Mouse (Mus musculus): ENCODE measurements around the gene Taf6.
A peak's percentile ranks its signal among the peaks of the same experiment; 100 is the strongest.
"Not testable (repeated sequence)": the region's sequence is repeated elsewhere in the genome, so short reads cannot be mapped to it uniquely, and the experiment has no call there.

Taf6 gene

DNA sequence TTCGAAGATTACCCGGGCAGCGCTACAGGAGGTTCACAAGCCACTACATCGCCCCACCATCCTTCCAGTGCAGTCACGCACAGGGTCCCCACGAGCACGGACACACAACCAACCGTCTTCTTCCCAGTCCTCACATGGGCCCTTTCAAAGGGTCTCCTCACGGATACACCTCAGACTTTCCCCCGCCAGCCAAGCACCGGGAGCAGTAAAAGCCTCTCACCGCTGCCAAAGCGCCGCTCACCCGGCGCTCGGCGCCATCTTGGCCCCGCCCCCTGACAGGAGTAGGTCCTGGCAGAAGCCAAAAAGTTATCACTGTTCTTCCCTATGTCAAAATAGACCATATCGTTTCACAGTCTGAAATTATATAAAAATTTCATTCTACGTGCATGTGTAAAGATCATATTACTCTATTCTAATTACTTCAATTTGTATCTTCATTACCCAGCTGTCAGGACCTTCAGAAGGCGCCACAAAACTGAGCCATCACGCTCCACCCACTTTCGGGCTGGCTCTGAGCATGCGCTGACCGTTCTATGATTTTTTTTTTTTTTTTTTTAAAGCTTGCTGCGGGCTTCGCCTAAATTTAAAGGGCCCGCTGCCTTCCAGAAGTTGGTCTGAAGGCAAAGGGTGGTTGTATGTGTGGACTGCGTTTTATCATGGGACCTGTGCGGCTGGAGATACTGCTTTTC is at the start of gene Taf6, which contains the start of gene Cnpy4:
Taf6 (minus strand) TSS at position 502 of the 689 bp plus-strand sequence.
Cnpy4 (plus strand) TSS at position 536 of the 689 bp plus-strand sequence.
- DNase-seq (ENCODE audit: low read depth, low spot score), result no peak

DNA sequence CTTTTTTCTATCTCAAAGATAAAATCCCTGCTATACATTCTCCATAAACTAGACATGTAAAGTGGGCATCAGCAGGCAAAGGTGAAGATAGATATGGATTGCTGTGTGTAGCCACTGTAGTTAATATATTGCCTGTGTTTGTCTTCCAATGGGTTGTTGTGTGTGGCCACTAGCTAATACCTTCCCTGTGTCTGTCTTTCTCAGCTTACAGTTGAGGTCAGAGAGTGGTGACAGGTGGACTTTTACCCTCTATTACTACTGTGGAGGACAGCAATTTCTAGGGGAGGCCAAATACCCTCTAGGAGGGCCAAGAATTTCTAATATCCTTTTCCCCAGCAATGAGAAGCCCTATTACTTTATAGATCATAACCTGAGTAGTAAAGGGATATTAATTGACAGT is 47.0 kb upstream of the Taf6 start:
- DNase-seq (ENCODE audit: low read depth, low spot score), result no peak

DNA sequence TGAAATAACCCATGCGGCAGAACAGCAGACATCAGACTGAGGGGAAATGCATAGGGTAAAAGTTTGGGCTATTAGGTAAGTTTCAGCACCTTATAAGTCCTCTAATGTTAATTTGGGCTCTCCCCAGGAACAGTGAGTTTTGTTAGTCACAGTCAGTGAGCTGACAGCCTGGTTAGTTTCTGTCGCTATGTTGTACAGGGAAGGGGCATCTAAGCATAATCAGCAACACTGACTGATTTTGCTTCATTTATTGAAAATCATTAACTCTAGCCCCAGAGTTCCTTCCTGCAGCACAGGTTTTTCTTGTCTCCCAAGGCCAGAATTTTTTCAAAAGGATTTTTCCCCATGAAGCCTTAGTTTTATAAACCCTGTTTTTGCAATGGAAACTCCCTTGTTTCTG is 46.5 kb upstream of the Taf6 start:
- DNase-seq (ENCODE audit: low read depth, low spot score), result no peak

DNA sequence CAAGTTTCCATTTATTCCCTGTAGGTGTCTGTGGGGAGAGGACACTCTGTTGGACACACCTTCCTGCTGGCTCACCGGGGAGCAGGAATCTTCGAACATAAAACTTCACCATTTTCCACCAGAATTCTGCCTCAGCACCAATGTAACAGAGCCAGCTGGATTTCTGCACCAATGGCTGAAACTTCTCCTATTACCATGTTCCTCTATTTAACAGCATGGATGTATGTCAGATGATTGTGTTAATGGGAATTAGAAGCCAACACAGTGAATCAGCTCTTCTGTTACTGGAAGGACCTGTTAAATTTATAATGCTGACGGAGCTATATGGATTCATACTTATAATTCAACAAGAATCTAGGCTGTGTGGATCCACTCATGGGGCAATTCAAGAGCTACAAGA is 42.3 kb upstream of the Taf6 start:
- DNase-seq (ENCODE audit: low read depth, low spot score), result no peak

DNA sequence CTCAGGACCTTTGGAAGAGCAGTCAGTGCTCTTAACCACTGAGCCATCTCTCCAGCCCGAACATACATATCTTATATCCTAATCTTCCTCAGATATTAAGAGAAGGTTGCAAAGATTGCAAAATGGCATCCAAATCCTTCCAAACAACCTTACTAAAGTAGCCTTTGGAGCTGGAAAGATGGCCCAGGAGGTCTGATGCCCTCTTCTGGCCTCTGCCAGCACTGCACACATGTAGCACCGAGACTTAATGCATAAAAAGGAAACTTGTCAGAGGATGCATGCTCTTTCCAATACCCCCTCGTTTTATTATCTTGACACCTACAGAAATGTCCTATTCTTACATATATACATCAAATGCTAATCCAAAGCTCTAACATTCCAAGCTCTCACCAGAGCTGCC is 40.8 kb upstream of the Taf6 start:
- DNase-seq (ENCODE audit: low read depth, low spot score), result no peak

DNA sequence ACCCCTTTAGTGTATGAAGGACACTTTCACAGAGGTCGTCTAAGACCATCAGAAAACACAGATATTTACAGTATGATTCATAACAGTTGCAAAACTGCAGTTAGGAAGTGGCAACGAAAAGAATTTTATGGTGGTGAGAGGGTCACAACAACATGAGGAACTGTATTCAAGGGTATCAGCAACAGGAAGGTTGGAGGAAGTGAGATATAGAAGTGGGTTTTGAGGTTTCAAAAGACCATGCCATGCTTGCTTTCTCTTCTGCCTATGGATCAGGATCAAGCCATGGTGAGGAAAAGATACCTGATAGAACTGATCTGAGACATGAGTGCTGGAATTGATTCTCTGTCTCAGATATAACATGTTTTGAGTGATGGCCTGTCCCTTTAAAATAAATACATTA is 40.1 kb upstream of the Taf6 start:
- DNase-seq (ENCODE audit: low read depth, low spot score), result no peak

DNA sequence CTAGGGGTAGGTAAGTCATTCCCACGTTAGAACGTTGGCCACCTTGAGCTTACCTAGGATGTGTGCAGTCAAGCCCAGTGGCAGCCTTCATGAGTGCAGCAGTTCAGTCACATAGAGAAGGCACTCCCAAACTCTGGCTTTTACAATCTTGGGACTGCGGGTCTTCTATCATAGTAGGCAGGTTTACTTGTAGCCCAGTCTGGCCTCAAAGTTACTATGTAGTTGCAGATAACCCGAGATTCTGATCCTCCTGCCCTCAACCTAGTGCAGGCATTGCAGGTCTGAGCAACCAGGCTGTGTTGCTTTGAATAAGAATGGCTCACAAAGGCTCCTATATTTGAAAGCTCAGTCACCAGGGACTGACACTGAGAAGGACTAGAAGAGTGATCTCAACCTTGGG is 39.2 kb upstream of the Taf6 start:
- no peak for DNase-seq (ENCODE audit: low read depth, low spot score)

DNA sequence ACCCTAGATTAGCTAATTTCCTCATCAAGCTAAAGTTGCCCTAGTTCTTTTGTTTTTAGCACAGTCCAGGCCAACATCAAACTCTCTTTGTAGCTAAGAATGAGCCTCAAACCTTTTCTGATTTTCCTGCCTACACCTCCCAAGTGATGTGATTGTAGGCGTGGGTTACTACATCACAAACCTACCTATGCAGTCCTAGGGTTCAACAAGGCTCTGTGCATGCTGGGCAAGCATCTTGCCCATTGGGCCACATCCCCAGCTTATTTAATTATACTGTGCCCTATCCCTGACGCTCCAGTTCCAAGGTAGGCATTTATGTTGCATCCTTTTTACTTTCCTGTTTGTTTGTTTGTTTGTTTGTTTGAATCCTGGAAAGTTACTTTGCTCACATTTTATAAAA is 38.4 kb upstream of the Taf6 start, which contains the start of gene Nxpe5:
Nxpe5 (plus strand) TSS at position 199 of the 400 bp plus-strand sequence.
- DNase-seq (ENCODE audit: low read depth, low spot score), result no peak

DNA sequence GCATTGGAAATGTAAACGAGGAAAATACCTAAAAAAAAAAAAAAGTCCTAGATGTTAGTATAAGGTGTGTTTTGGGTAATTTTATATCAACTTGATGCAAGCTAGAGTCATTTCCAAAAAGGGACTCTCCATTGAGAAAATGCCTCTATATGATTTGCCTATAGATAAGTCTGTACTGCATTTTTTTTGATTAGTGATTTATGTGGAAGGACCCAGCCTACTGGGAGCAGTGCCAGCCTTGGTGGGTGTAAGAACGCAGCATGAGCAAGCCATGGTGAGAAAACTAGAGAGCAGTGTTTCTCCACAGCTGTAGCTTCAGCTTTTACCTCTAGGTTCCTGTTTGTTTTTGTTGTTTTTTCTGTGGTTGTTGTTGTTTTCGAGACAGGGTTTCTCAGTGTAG is 36.0 kb upstream of the Taf6 start:
- DNase-seq (ENCODE audit: low read depth, low spot score), result no peak

DNA sequence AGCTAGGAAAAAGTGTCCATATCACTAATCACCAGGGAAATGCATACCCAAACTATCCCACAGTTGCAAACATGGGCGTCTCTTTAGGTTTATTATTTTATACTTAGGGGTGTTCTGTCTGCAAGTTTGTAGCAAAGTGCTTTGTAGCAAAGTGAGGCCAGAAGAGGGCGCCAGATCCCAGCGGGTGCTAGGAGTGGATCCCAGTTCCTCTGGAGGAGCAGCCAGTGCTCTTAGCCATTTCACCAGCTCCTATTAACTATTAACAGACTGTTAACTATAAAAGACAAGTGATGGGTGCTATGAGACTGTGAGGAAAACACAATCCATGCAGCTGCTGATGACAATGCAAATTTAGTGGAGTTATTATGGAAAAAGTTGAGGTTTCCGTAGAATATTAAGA is 34.9 kb upstream of the Taf6 start:
- no peak for DNase-seq (ENCODE audit: low read depth, low spot score)

DNA sequence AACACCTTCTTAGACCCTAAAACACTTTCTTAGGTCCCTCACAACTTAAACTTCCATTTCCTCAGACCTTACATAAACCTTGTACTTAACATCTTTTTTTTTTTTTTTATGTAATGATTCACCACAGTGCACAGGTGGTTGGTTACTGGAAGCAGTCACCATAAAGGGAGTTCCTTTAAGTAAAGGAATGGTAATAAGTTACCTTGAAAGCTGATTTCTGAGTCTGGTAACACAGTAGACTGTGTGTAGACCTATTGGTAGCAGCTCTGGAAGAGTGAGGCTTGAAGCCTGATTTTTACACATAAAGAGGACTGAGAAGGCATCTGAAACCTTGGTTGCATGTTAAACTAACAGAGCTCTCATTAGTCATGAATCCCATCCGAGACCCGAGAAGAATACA is 32.6 kb upstream of the Taf6 start:
- DNase-seq (ENCODE audit: low read depth, low spot score), result no peak

DNA sequence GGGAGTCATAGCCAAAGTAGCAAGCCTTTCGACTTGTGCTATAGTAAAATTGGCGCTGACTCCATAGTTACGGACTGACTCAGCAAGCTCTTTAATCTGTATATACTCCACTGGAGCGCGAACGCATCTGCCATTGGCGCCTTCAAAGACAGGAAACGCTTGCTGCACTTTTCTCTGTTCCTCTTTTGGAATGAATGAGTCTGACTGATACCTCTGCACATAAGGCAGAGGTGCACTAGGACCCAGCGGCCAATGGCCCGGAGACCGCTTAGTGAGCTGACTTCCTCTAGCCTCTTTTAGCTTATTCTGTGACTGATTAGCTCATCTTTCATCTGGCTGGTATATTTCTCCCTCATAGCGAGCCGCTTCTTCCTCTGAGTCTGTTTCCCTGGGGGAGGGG is 29.4 kb upstream of the Taf6 start:
- DNase-seq (ENCODE audit: low read depth, low spot score), result not testable (repeated sequence)

DNA sequence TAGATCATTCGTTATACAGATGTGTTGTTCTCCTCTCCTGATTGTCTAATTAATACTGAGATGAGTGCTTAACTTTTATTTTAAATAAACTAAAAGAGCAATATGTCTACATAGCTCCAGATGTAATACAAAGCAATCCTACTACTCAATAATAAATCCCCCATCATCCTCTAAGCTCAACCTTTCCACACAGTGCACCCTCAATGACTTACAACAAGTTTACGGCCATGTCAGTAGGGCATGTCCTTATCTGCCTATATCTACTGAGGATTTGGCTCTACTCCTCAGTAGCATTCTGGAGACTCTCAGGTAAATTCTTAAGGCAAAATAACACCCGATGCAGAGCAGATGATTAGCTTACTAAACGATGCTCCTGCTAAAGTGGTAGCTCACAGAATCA is 20.6 kb upstream of the Taf6 start:
- DNase-seq (ENCODE audit: low read depth, low spot score), result no peak

DNA sequence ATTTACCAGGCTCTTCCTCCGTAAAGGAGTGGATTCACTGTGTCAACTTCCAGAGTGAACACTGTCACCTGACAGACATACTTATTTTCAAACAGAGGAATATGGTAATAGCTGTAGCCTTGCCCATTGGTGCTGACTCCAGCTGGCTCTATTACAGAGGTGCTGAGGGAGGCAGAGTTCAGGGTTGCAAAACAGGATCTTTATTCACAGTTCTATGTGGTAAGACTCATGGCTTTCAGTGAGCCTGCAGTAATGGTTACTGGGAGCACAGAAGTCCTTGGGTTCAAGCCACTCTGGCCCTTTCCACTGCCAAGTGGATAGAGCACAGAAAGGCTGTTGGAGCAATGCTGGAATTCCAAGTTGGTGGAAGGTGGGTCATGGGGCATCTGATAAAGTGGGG is 20.0 kb upstream of the Taf6 start:
- DNase-seq (ENCODE audit: low read depth, low spot score), result no peak

DNA sequence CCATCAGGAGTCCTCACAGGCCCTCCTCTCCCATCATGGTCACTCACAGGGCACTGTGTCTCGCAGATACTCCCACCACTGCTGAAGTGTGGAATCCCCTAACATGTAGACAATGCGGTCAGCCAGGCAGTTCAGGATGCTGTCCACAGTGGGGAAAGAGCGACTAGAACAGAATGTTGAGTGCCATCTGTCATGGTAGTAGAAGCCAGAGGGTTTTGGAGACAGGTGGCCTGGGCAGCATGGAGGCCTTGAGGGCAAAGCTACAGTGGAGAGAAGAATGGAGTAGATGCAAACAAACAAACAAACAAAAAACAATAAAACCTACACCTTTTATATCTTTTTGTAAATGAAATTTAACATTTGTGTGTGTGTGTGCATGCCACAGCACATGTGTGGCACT is 14.8 kb upstream of the Taf6 start:
- DNase-seq (ENCODE audit: low read depth, low spot score), result no peak

DNA sequence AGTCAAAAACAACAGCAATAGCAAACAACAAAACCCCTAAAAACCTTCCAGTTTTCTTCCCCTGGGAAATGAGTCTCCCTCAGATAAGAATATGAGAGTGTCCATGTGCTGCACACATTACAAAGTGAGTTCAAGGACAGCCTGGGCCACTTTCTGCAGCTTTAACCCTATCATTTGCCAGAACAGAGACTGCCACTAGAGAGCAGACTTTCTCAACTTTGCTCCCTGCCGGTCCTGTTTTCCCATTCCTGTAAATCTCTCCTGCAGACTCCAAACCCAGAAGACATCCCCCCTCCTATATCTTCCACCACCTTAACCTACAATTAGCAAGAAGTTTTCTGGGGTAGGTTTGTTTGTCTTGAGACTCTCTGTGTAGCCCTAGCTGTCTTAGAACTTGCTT is 12.3 kb upstream of the Taf6 start:
- DNase-seq (ENCODE audit: low read depth, low spot score), result no peak

DNA sequence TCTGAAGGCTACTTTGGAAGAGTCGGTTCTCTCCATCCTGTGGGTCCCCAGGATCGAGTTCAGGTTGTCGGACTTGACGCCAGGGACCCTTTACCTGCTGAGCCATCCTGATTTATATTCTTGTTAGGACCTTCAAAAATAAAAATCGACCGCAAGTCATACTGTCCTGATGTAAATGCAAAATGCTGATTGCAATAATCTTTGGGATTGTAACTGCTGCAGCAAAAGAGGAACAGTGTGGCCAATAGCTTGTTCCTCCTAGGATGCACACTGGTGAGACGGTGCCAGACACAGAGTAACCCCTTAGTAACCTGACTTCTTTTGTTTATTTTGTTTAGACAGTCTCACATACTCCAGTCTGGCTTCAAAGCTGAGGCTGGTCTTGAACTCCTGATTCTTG is 8.2 kb upstream of the Taf6 start:
- DNase-seq (ENCODE audit: low read depth, low spot score), result no peak

DNA sequence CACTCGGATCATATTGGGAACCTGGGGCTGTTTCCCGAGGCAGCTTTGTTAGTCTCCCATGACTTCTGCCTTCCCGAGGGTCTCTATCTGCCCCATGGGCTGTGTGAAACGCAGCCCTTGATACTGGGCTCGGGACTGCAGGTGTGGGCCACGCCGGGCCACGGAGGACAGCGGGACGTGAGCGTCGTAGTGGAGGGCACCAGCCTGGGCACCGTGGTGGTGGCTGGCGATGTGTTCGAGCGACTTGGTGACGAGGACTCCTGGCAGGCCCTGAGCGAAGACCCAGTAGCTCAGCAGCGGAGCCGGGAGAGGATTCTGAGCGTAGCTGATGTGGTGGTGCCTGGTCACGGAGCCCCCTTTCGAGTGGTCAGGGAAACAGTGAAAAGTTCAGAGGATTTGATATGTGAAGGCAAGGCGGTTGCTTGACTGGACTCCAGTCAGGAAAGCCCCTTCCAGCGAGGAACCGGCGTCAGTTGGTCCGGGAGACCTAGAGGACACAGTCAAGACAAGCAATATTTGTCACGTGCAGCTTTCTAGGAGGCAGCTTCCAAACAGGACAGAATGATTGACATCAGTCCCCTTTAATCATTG is 7.6 kb upstream of the Taf6 start:
- no peak for DNase-seq (ENCODE audit: low read depth, low spot score)

DNA sequence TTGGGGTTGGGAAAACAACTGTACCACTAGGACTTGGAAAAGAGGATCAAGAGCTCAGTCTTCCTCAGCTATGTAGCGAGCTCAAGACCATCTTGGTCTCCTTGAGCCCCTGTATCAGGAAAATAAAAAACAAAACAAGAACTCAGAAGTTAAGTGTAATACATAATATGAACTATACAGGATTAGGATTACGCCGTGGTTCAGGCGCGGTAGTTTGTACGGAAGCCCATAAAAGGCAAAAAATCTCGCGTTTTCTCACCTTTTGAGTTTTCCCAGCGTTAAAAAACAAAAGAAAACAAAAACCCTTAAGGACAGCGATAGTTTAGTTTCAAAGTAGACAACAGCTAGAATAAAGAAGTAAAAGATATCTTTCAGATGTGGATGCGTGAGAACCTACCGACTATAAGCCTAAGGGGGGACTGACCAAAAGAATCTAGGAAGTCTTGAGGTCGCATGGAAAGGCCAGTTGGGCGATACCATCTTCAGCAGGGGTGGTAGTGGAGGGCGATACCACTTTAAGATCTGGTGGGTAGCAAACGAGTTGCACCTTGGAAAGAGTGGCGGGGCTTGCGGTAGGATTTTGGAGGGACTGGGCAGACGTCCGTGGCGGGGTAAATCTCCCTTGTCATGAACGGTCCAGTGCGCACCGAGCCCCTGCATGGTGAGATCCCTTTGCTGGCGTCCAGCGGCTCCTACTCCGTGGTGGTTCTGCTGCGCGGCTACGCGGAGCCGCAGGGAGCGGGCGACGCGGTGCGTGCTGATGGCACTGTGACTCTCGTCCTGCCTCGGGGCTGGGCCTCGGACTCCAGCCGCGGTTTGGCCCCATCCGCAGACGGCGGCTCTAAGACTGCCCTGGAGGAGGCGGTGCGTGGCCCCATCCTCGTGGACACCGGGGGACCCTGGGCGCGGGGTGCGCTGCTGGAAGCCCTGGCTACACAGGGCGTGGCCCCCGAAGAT is 6.8 kb upstream of the Taf6 start, which contains the start of gene Mblac1:
Mblac1 (plus strand) TSS at position 544 of the 957 bp plus-strand sequence.
- peak; percentile 80 for DNase-seq (ENCODE audit: low read depth, low spot score)

DNA sequence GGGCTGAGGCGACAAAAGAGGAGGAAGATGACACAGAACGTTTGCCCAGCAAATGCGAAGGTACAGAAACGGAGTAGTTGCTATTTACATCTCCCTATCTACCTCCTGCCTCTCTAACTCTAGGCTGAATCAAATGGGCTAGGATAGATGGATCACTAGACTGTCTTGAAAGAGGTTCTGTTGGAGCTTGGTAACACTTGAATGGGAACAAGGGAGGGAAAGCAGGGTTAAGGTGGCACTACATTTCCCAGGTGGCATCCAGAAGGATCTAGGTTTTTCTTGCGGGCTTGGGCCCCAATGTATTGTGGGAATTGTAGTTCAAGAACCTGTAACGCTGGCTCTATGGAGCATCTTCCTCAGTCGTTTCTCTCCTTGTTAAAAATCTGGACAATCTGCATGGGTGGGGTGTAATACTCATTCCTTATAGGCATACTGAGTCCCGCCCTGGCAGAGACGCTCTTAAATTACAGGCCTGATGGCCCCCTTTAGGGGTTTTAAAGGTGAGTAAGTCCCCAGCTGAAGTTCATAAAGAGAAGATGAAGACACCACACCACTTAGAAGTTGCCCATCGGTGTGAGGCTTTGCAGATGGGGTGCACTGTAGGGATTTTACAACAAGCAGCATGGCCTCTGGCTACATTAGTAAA is 533 bp upstream of the Taf6 start:
- no peak for DNase-seq (ENCODE audit: low read depth, low spot score)

DNA sequence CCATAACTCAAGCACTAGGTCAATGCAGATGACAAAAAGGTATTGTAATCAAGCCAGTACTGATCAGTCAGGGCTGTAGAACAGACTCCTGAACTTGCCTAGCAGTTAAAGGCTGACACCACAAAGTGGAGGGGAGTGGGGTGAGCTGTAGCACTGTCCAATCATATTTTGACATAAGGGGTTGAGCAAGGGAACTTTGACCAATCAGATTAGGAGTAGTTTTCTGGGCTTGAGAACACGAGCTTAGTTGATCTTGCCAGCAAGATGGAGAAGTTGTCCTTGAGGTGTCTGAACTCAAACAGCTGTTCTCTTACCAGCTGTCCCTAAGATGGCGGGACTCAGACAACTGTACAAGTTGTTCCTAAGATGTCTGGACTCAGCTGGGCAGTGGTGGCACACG is 14.0 kb downstream of the Taf6 start:
- DNase-seq (ENCODE audit: low read depth, low spot score), result no peak

Measured in WW6 (cell line).